Mouse (Mus musculus) cerebellum, adult 8-10 months (tissue): Measurements from ENCODE around the gene Rnf4.
A peak's percentile ranks its signal among the peaks of the same experiment; 100 is the strongest.

ENCODE experiments used
- DNase-seq: peaks from one replicate; pipeline ENCODE4 v3.0.0; 2022

Rnf4 gene

GRCm38 (mm10) chr5:34336097-34336774 lies at the start of gene Rnf4:
Gene Rnf4, plus strand, starts transcription at chr5:34336289.
- DNase-seq = peak; percentile 98

GRCm38 (mm10) chr5:34286516-34286915 lies 49.6 kb upstream of the Rnf4 start:
- no peak for DNase-seq

GRCm38 (mm10) chr5:34287001-34287837 lies 48.9 kb upstream of the Rnf4 start:
- DNase-seq = no peak

- DNase-seq = no peak
Observed at GRCm38 (mm10) chr5:34287838-34288145, 48.3 kb upstream of the Rnf4 start.

- DNase-seq = peak; percentile 97
Observed at GRCm38 (mm10) chr5:34288154-34288716, 47.9 kb upstream of the Rnf4 start, which contains the start of the genes Zfyve28 and Cfap99. Gene Zfyve28, minus strand, starts transcription at chr5:34288449. Gene Cfap99, plus strand, starts transcription at chr5:34288600.

- no peak for DNase-seq
Observed at GRCm38 (mm10) chr5:34289286-34289685, 46.8 kb upstream of the Rnf4 start.

- DNase-seq = no peak
Observed at GRCm38 (mm10) chr5:34293363-34293762, 42.7 kb upstream of the Rnf4 start.

GRCm38 (mm10) chr5:34294696-34295095 lies 41.4 kb upstream of the Rnf4 start:
- no peak for DNase-seq

- DNase-seq = no peak
Observed at GRCm38 (mm10) chr5:34295141-34295540, 40.9 kb upstream of the Rnf4 start.

- DNase-seq = no peak
Observed at GRCm38 (mm10) chr5:34298061-34298460, 38.0 kb upstream of the Rnf4 start.

- DNase-seq = no peak
Observed at GRCm38 (mm10) chr5:34298937-34299535, 37.1 kb upstream of the Rnf4 start.

- DNase-seq = no peak
Observed at GRCm38 (mm10) chr5:34302377-34302776, 33.7 kb upstream of the Rnf4 start.

GRCm38 (mm10) chr5:34309016-34309415 lies 27.1 kb upstream of the Rnf4 start:
- DNase-seq = no peak

GRCm38 (mm10) chr5:34319491-34320034 lies 16.5 kb upstream of the Rnf4 start:
- DNase-seq = no peak

- DNase-seq = no peak
Observed at GRCm38 (mm10) chr5:34321236-34321635, 14.9 kb upstream of the Rnf4 start.

- DNase-seq = no peak
Observed at GRCm38 (mm10) chr5:34325286-34325685, 10.8 kb upstream of the Rnf4 start.

- DNase-seq = no peak
Observed at GRCm38 (mm10) chr5:34326249-34326691, 9.8 kb upstream of the Rnf4 start.

- peak; percentile 45 for DNase-seq
Observed at GRCm38 (mm10) chr5:34326875-34327576, 9.1 kb upstream of the Rnf4 start.

- DNase-seq = no peak
Observed at GRCm38 (mm10) chr5:34330136-34330535, 6.0 kb upstream of the Rnf4 start.

GRCm38 (mm10) chr5:34334081-34334480 lies 2.0 kb upstream of the Rnf4 start:
- DNase-seq = no peak

GRCm38 (mm10) chr5:34335539-34336096 lies 471 bp upstream of the Rnf4 start:
- no peak for DNase-seq

- no peak for DNase-seq
Observed at GRCm38 (mm10) chr5:34336775-34337450, 824 bp downstream of the Rnf4 start.
